Mouse (Mus musculus): ENCODE measurements around the gene Slc2a13. TPM values are rescaled to one million over a fixed set of nuclear protein-coding genes. Genes with fewer than 3 reads are reported as not detected.

Gene Slc2a13
- 1.6 and 2.0 TPM in 2 replicates for polyA plus RNA-seq (2012; rRNA removed)

- peak; percentile 80 for DNase-seq
- Histone ChIP-seq H3K4me1 (ENCODE audit: control insufficient read depth, insufficient read depth, low read length) (peaks cover 3% of the 10 kb centered on the region), H3K4me3 (replicated peaks; ENCODE audit: extremely low read depth, low read depth, low read length) (peak within 1 kb of the TSS; percentile 71)
- TF ChIP-seq CTCF (IDR thresholded peaks at IDR 0.05; ENCODE audit: insufficient read depth, low read length) (no peak), POLR2A (IDR thresholded peaks at IDR 0.05; ENCODE audit: borderline replicate concordance, extremely low read depth, low read depth, low read length) (peak; percentile 56; the same call in 1 of the 2 replicates)
- under 1% methylated on average over 26 of the region's 26 CpGs for WGBS
These were observed at the start of gene Slc2a13 for GRCm38 (mm10) chr15:91573111-91573538. Gene Slc2a13, minus strand, starts transcription at chr15:91573261.

GRCm38 (mm10) chr15:91616016-91616415 lies 43.0 kb upstream of the Slc2a13 start:
- WGBS = 76% methylated on average over 12 of the region's 12 CpGs
- no peaks in the 10 kb centered on the region for H3K4me1 ChIP-seq (ENCODE audit: control insufficient read depth, insufficient read depth, low read length)
- DNase-seq = no peak
- TF ChIP-seq CTCF (IDR thresholded peaks at IDR 0.05; ENCODE audit: insufficient read depth, low read length) (no peak), POLR2A (IDR thresholded peaks at IDR 0.05; ENCODE audit: borderline replicate concordance, extremely low read depth, low read depth, low read length) (no peak)
- no peak overlapping the region for H3K4me3 ChIP-seq (replicated peaks; ENCODE audit: extremely low read depth, low read depth, low read length)

GRCm38 (mm10) chr15:91615532-91615931 lies 42.5 kb upstream of the Slc2a13 start:
- TF ChIP-seq POLR2A (IDR thresholded peaks at IDR 0.05; ENCODE audit: borderline replicate concordance, extremely low read depth, low read depth, low read length) = no peak
- no peak for TF ChIP-seq CTCF (IDR thresholded peaks at IDR 0.05; ENCODE audit: insufficient read depth, low read length)
- WGBS = 84% methylated on average over 4 of the region's 4 CpGs

GRCm38 (mm10) chr15:91613981-91614665 lies 41.1 kb upstream of the Slc2a13 start:
- no peak for TF ChIP-seq CTCF (IDR thresholded peaks at IDR 0.05; ENCODE audit: insufficient read depth, low read length)
- no peak for TF ChIP-seq POLR2A (IDR thresholded peaks at IDR 0.05; ENCODE audit: borderline replicate concordance, extremely low read depth, low read depth, low read length)
- 79% methylated on average over 11 of the region's 11 CpGs for whole genome bisulfite sequencing
- DNase-seq = no peak
- H3K4me3 ChIP-seq (replicated peaks; ENCODE audit: extremely low read depth, low read depth, low read length) = no peak overlapping the region
- H3K4me1 ChIP-seq (ENCODE audit: control insufficient read depth, insufficient read depth, low read length) = peaks cover 3% of the 10 kb centered on the region; the same call in 1 of the 2 replicates

More at GRCm38 (mm10) chr15:91615532-91615931, 42.5 kb upstream of the Slc2a13 start:
- Histone ChIP-seq H3K4me1 (ENCODE audit: control insufficient read depth, insufficient read depth, low read length) (no peaks in the 10 kb centered on the region), H3K4me3 (replicated peaks; ENCODE audit: extremely low read depth, low read depth, low read length) (no peak overlapping the region)
- no peak for DNase-seq

GRCm38 (mm10) chr15:91609713-91610112 lies 36.7 kb upstream of the Slc2a13 start:
- H3K4me1 ChIP-seq (ENCODE audit: control insufficient read depth, insufficient read depth, low read length) = peaks cover 3% of the 10 kb centered on the region; the same call in 1 of the 2 replicates
- no peak overlapping the region for H3K4me3 ChIP-seq (replicated peaks; ENCODE audit: extremely low read depth, low read depth, low read length)
- no peak for TF ChIP-seq POLR2A (IDR thresholded peaks at IDR 0.05; ENCODE audit: borderline replicate concordance, extremely low read depth, low read depth, low read length)
- TF ChIP-seq CTCF (IDR thresholded peaks at IDR 0.05; ENCODE audit: insufficient read depth, low read length) = peak; percentile 54
- 13% methylated on average over 8 of the region's 8 CpGs for WGBS
- DNase-seq = peak; percentile 68

- Histone ChIP-seq H3K4me3 (replicated peaks; ENCODE audit: extremely low read depth, low read depth, low read length) (no peak overlapping the region), H3K4me1 (ENCODE audit: control insufficient read depth, insufficient read depth, low read length) (peaks cover 3% of the 10 kb centered on the region; the same call in 1 of the 2 replicates)
- no peak for TF ChIP-seq CTCF (IDR thresholded peaks at IDR 0.05; ENCODE audit: insufficient read depth, low read length)
- no peak for TF ChIP-seq POLR2A (IDR thresholded peaks at IDR 0.05; ENCODE audit: borderline replicate concordance, extremely low read depth, low read depth, low read length)
- DNase-seq = no peak
- WGBS = 91% methylated on average over 2 of the region's 2 CpGs
These were observed 35.8 kb upstream of the Slc2a13 start for GRCm38 (mm10) chr15:91608811-91609210.

GRCm38 (mm10) chr15:91601197-91601596 lies 28.1 kb upstream of the Slc2a13 start:
- TF ChIP-seq CTCF (IDR thresholded peaks at IDR 0.05; ENCODE audit: insufficient read depth, low read length) = no peak
- no peak for TF ChIP-seq POLR2A (IDR thresholded peaks at IDR 0.05; ENCODE audit: borderline replicate concordance, extremely low read depth, low read depth, low read length)
- H3K4me3 ChIP-seq (replicated peaks; ENCODE audit: extremely low read depth, low read depth, low read length) = no peak overlapping the region
- WGBS = 49% methylated on average over 7 of the region's 7 CpGs
- no peaks in the 10 kb centered on the region for H3K4me1 ChIP-seq (ENCODE audit: control insufficient read depth, insufficient read depth, low read length)
- no peak for DNase-seq

GRCm38 (mm10) chr15:91597290-91597689 lies 24.2 kb upstream of the Slc2a13 start:
- 86% methylated on average over 5 of the region's 5 CpGs for WGBS
- H3K4me3 ChIP-seq (replicated peaks; ENCODE audit: extremely low read depth, low read depth, low read length) = no peak overlapping the region
- no peak for DNase-seq
- no peaks in the 10 kb centered on the region for H3K4me1 ChIP-seq (ENCODE audit: control insufficient read depth, insufficient read depth, low read length)
- TF ChIP-seq CTCF (IDR thresholded peaks at IDR 0.05; ENCODE audit: insufficient read depth, low read length) (no peak), POLR2A (IDR thresholded peaks at IDR 0.05; ENCODE audit: borderline replicate concordance, extremely low read depth, low read depth, low read length) (no peak)

- H3K4me3 ChIP-seq (replicated peaks; ENCODE audit: extremely low read depth, low read depth, low read length) = no peak overlapping the region
- 19% methylated on average over 8 of the region's 8 CpGs for WGBS
- peaks cover 3% of the 10 kb centered on the region for H3K4me1 ChIP-seq (ENCODE audit: control insufficient read depth, insufficient read depth, low read length)
- peak; percentile 71 for DNase-seq
- TF ChIP-seq CTCF (IDR thresholded peaks at IDR 0.05; ENCODE audit: insufficient read depth, low read length) (peak; percentile 63), POLR2A (IDR thresholded peaks at IDR 0.05; ENCODE audit: borderline replicate concordance, extremely low read depth, low read depth, low read length) (no peak)
These were observed 1.4 kb upstream of the Slc2a13 start for GRCm38 (mm10) chr15:91574492-91574891.
